Mouse (Mus musculus): Measurements from ENCODE around the gene Cir1.

Gene Cir1

GRCm38 (mm10) chr2:73312152-73313116, at the start of gene Cir1, which contains the start of gene Scrn3:
Cir1 (minus strand) TSS chr2:73312701.
Scrn3 (plus strand) TSS chr2:73312601.
- peak; percentile 98 for DNase-seq

- no peak for DNase-seq
These were observed 48.0 kb upstream of the Cir1 start for GRCm38 (mm10) chr2:73360536-73360935.

GRCm38 (mm10) chr2:73359941-73360340, 47.4 kb upstream of the Cir1 start:
- no peak for DNase-seq

- peak; percentile 64 for DNase-seq
These were observed 44.5 kb upstream of the Cir1 start for GRCm38 (mm10) chr2:73357004-73357403.

GRCm38 (mm10) chr2:73351927-73352374, 39.5 kb upstream of the Cir1 start:
- no peak for DNase-seq

- no peak for DNase-seq
These were observed 39.0 kb upstream of the Cir1 start for GRCm38 (mm10) chr2:73351496-73351895.

GRCm38 (mm10) chr2:73348221-73348620, 35.7 kb upstream of the Cir1 start:
- no peak for DNase-seq

GRCm38 (mm10) chr2:73347766-73348165, 35.3 kb upstream of the Cir1 start:
- DNase-seq: no peak

- peak; percentile 46 for DNase-seq
These were observed 34.6 kb upstream of the Cir1 start for GRCm38 (mm10) chr2:73347136-73347535.

- peak; percentile 20 for DNase-seq
These were observed 34.0 kb upstream of the Cir1 start for GRCm38 (mm10) chr2:73346345-73347086.

- DNase-seq: no peak
These were observed 32.7 kb upstream of the Cir1 start for GRCm38 (mm10) chr2:73345204-73345603.

- DNase-seq: no peak
These were observed 31.2 kb upstream of the Cir1 start for GRCm38 (mm10) chr2:73343701-73344100.

- DNase-seq: no peak
These were observed 25.9 kb upstream of the Cir1 start for GRCm38 (mm10) chr2:73338415-73338814.

GRCm38 (mm10) chr2:73335949-73336348, 23.4 kb upstream of the Cir1 start:
- no peak for DNase-seq

- no peak for DNase-seq
These were observed 13.4 kb upstream of the Cir1 start for GRCm38 (mm10) chr2:73325871-73326270.

- no peak for DNase-seq
These were observed 10.5 kb upstream of the Cir1 start for GRCm38 (mm10) chr2:73322991-73323390.

GRCm38 (mm10) chr2:73319218-73319617, 6.7 kb upstream of the Cir1 start:
- no peak for DNase-seq

GRCm38 (mm10) chr2:73317426-73317825, 4.9 kb upstream of the Cir1 start:
- no peak for DNase-seq

GRCm38 (mm10) chr2:73314311-73314710, 1.8 kb upstream of the Cir1 start:
- no peak for DNase-seq

GRCm38 (mm10) chr2:73313117-73313501, 608 bp upstream of the Cir1 start:
- peak; percentile 41 for DNase-seq

GRCm38 (mm10) chr2:73306006-73306405, 6.5 kb downstream of the Cir1 start:
- DNase-seq: no peak

- no peak for DNase-seq
These were observed 8.0 kb downstream of the Cir1 start for GRCm38 (mm10) chr2:73304506-73304905.

GRCm38 (mm10) chr2:73302722-73303121, 9.8 kb downstream of the Cir1 start:
- no peak for DNase-seq

- DNase-seq: no peak
These were observed 10.5 kb downstream of the Cir1 start for GRCm38 (mm10) chr2:73301979-73302378.
